Mouse (Mus musculus): ENCODE measurements around the gene Arhgef3.

Gene Arhgef3

DNA sequence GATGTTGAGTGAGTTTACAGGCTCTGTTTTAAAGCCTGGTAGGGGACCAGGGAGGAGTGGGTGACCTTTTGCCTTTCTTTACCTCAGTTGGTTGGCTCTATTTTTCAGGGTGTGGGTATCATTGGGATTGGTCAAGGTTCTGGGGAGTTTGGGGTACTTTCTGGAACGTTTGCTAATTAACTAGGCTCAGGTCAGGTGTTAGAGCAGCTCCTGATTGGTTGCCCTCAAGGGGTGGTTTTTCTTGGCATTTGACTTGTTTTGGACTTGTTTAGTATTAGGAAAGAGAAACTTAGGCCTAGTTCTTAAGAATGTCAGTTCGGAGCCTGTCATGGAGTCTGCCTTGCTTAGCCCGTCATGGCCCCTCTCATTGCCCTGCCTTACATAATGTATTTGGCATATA is 322.1 kb downstream of the Arhgef3 start:
- no peak for DNase-seq

DNA sequence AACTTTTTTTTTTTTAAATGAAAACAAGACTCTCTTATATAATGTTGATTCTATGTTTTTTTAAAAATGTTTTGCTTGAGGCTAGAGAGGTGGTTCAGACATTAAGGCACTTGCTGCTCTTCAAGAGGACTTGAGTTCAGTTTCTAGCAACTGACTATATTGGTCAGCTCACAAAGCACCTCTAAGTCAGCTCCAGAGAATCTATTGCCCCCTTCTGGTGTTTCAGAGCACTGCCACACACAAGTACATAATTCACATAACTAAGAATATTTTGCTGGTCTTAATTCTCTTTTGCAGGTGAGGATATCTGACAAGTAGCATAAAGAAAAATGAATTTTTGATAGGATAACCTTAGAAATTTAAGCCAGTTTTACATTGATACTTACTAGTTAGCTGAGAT is 326.2 kb downstream of the Arhgef3 start:
- no peak for DNase-seq

DNA sequence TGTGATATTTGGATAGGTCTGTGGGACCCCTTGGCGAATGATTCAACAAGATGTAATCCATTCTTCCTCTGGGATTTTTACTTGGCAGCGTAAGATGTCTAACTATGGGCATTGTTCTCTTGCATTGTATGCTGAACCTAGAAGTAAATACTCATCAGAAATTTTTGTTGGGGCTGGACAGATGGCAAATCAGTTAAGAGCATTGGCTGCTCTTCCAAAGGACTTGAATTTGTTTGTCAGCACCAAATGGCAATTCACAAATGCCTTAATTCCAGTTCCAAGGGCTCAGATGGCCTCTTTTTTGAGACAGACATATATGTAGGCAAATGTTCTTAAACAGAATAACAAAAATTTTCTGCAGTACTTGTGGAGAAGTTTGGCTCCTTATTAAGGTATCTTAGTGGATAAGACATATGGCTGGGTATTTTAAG is 330.2 kb downstream of the Arhgef3 start:
- no peak for DNase-seq

DNA sequence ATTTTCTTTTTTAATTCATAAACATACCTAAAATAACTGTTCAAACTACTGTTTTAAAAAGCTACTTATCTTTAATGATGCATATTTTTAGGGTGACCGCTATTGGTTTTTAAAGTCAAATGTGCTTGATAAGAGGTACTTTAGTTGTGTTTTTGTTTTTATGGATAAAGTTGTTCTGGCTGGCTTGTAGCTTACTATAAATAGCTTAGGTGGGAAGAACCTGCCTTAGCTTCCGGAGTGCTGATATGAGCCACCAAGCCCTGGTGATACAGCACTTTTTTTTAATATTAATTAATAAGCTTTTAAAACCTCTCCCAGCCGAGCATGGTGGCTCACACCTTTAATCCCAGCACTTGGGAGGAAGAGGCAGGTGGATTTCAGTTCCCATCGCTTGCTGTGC is 332.3 kb downstream of the Arhgef3 start:
- no peak for DNase-seq
